Mouse (Mus musculus): ENCODE data around the gene Kctd3. TPM values are rescaled to one million over a fixed set of nuclear protein-coding genes. Genes with fewer than 3 reads are reported as not detected.

Gene Kctd3
- 34.0 and 40.0 TPM in 2 replicates for polyA plus RNA-seq (2012; rRNA removed)

- Histone ChIP-seq H3K4me3 (replicated peaks; ENCODE audit: extremely low read depth, low read depth, low read length) (peak within 1 kb of the TSS; percentile 77), H3K4me1 (ENCODE audit: control insufficient read depth, insufficient read depth, low read length) (peaks cover 3% of the 10 kb centered on the region)
- TF ChIP-seq CTCF (IDR thresholded peaks at IDR 0.05; ENCODE audit: insufficient read depth, low read length), result no peak
- TF ChIP-seq POLR2A (IDR thresholded peaks at IDR 0.05; ENCODE audit: borderline replicate concordance, extremely low read depth, low read depth, low read length), result peak; percentile 35; the same call in 1 of the 2 replicates
- under 1% methylated on average over 74 of the region's 74 CpGs for WGBS
- DNase-seq, result peak; percentile 97
Measured at GRCm38 (mm10) chr1:189007239-189007979, at the start of gene Kctd3. Gene Kctd3 (minus strand): TSS chr1:189007841.

- Histone ChIP-seq H3K4me1 (ENCODE audit: control insufficient read depth, insufficient read depth, low read length) (no peaks in the 10 kb centered on the region), H3K4me3 (replicated peaks; ENCODE audit: extremely low read depth, low read depth, low read length) (no peak overlapping the region)
- TF ChIP-seq CTCF (IDR thresholded peaks at IDR 0.05; ENCODE audit: insufficient read depth, low read length), result 0 out of 2 replicates have a peak, but pooled peaks have one; percentile 5
- TF ChIP-seq POLR2A (IDR thresholded peaks at IDR 0.05; ENCODE audit: borderline replicate concordance, extremely low read depth, low read depth, low read length), result no peak
- 68% methylated on average over 4 of the region's 4 CpGs for WGBS
- DNase-seq, result no peak
Measured at GRCm38 (mm10) chr1:189057425-189057824, 49.8 kb upstream of the Kctd3 start.

GRCm38 (mm10) chr1:189055933-189056332 is 48.3 kb upstream of the Kctd3 start:
- H3K4me3 ChIP-seq (replicated peaks; ENCODE audit: extremely low read depth, low read depth, low read length), result no peak overlapping the region
- 45% methylated on average over 2 of the region's 2 CpGs for WGBS
- no peaks in the 10 kb centered on the region for H3K4me1 ChIP-seq (ENCODE audit: control insufficient read depth, insufficient read depth, low read length)
- no peak for DNase-seq
- TF ChIP-seq POLR2A (IDR thresholded peaks at IDR 0.05; ENCODE audit: borderline replicate concordance, extremely low read depth, low read depth, low read length), result no peak
- no peak for TF ChIP-seq CTCF (IDR thresholded peaks at IDR 0.05; ENCODE audit: insufficient read depth, low read length)

- WGBS, result 84% methylated on average over 8 of the region's 8 CpGs
- DNase-seq, result no peak
- Histone ChIP-seq H3K4me1 (ENCODE audit: control insufficient read depth, insufficient read depth, low read length) (no peaks in the 10 kb centered on the region), H3K4me3 (replicated peaks; ENCODE audit: extremely low read depth, low read depth, low read length) (no peak overlapping the region)
- no peak for TF ChIP-seq CTCF (IDR thresholded peaks at IDR 0.05; ENCODE audit: insufficient read depth, low read length)
- TF ChIP-seq POLR2A (IDR thresholded peaks at IDR 0.05; ENCODE audit: borderline replicate concordance, extremely low read depth, low read depth, low read length), result no peak
Measured at GRCm38 (mm10) chr1:189054941-189055551, 47.4 kb upstream of the Kctd3 start.

- Histone ChIP-seq H3K4me3 (replicated peaks; ENCODE audit: extremely low read depth, low read depth, low read length) (no peak overlapping the region), H3K4me1 (ENCODE audit: control insufficient read depth, insufficient read depth, low read length) (no peaks in the 10 kb centered on the region)
- WGBS, result 31% methylated on average over 5 of the region's 5 CpGs
- TF ChIP-seq CTCF (IDR thresholded peaks at IDR 0.05; ENCODE audit: insufficient read depth, low read length), result no peak
- no peak for TF ChIP-seq POLR2A (IDR thresholded peaks at IDR 0.05; ENCODE audit: borderline replicate concordance, extremely low read depth, low read depth, low read length)
- DNase-seq, result no peak
Measured at GRCm38 (mm10) chr1:189054191-189054590, 46.5 kb upstream of the Kctd3 start.

GRCm38 (mm10) chr1:189052189-189052588 is 44.5 kb upstream of the Kctd3 start:
- no peak for DNase-seq
- Histone ChIP-seq H3K4me3 (replicated peaks; ENCODE audit: extremely low read depth, low read depth, low read length) (no peak overlapping the region), H3K4me1 (ENCODE audit: control insufficient read depth, insufficient read depth, low read length) (no peaks in the 10 kb centered on the region)
- TF ChIP-seq CTCF (IDR thresholded peaks at IDR 0.05; ENCODE audit: insufficient read depth, low read length), result no peak
- no peak for TF ChIP-seq POLR2A (IDR thresholded peaks at IDR 0.05; ENCODE audit: borderline replicate concordance, extremely low read depth, low read depth, low read length)
- 73% methylated on average over 4 of the region's 4 CpGs for WGBS

- Histone ChIP-seq H3K4me1 (ENCODE audit: control insufficient read depth, insufficient read depth, low read length) (no peaks in the 10 kb centered on the region), H3K4me3 (replicated peaks; ENCODE audit: extremely low read depth, low read depth, low read length) (no peak overlapping the region)
- TF ChIP-seq CTCF (IDR thresholded peaks at IDR 0.05; ENCODE audit: insufficient read depth, low read length) (no peak), POLR2A (IDR thresholded peaks at IDR 0.05; ENCODE audit: borderline replicate concordance, extremely low read depth, low read depth, low read length) (no peak)
- no peak for DNase-seq
- WGBS, result 57% methylated on average over 3 of the region's 3 CpGs
Measured at GRCm38 (mm10) chr1:189050122-189050521, 42.5 kb upstream of the Kctd3 start.

- TF ChIP-seq POLR2A (IDR thresholded peaks at IDR 0.05; ENCODE audit: borderline replicate concordance, extremely low read depth, low read depth, low read length) (no peak), CTCF (IDR thresholded peaks at IDR 0.05; ENCODE audit: insufficient read depth, low read length) (no peak)
- DNase-seq, result no peak
- Histone ChIP-seq H3K4me1 (ENCODE audit: control insufficient read depth, insufficient read depth, low read length) (no peaks in the 10 kb centered on the region), H3K4me3 (replicated peaks; ENCODE audit: extremely low read depth, low read depth, low read length) (no peak overlapping the region)
- 89% methylated on average over 2 of the region's 2 CpGs for WGBS
Measured at GRCm38 (mm10) chr1:189048331-189048730, 40.7 kb upstream of the Kctd3 start.

- H3K4me1 ChIP-seq (ENCODE audit: control insufficient read depth, insufficient read depth, low read length), result no peaks in the 10 kb centered on the region
- 51% methylated on average over 3 of the region's 3 CpGs for WGBS
- TF ChIP-seq POLR2A (IDR thresholded peaks at IDR 0.05; ENCODE audit: borderline replicate concordance, extremely low read depth, low read depth, low read length) (no peak), CTCF (IDR thresholded peaks at IDR 0.05; ENCODE audit: insufficient read depth, low read length) (no peak)
- no peak overlapping the region for H3K4me3 ChIP-seq (replicated peaks; ENCODE audit: extremely low read depth, low read depth, low read length)
- DNase-seq, result no peak
Measured at GRCm38 (mm10) chr1:189047918-189048317, 40.3 kb upstream of the Kctd3 start.

GRCm38 (mm10) chr1:189046831-189047230 is 39.2 kb upstream of the Kctd3 start:
- TF ChIP-seq POLR2A (IDR thresholded peaks at IDR 0.05; ENCODE audit: borderline replicate concordance, extremely low read depth, low read depth, low read length) (no peak), CTCF (IDR thresholded peaks at IDR 0.05; ENCODE audit: insufficient read depth, low read length) (no peak)
- 51% methylated on average over 3 of the region's 3 CpGs for WGBS

More at GRCm38 (mm10) chr1:189046831-189047230, 39.2 kb upstream of the Kctd3 start:
- no peak overlapping the region for H3K4me3 ChIP-seq (replicated peaks; ENCODE audit: extremely low read depth, low read depth, low read length)
- DNase-seq, result no peak
- H3K4me1 ChIP-seq (ENCODE audit: control insufficient read depth, insufficient read depth, low read length), result no peaks in the 10 kb centered on the region
